Mouse (Mus musculus): ENCODE data around the gene Inca1.

GRCm38 (mm10) chr11:70652029-70652883 lies 47.7 kb downstream of the Inca1 start:
- TF ChIP-seq POLR2A (IDR thresholded peaks at IDR 0.05; ENCODE audit: borderline replicate concordance, insufficient read depth, low read length) (no peak), CTCF (IDR thresholded peaks at IDR 0.05; ENCODE audit: borderline replicate concordance, insufficient read depth, low read depth, low read length) (no peak)

All from cerebellum, adult 2 months (tissue).